9 mouse cellular contexts compared by ENCODE assay signal in genomic region chr5:31766841-31767542, GRCm38 (mm10).
DNase-seq lines count a peak whose midpoint lies in the region; ATAC-seq and TF ChIP-seq lines count a peak whose summit lies in the region.
"Had no signal": no experiment of that assay in that cellular context is flagged by ENCODE, and none has a peak within 500 bp of the region (broad histone marks: within the 10 kb centered on the region; RNA-seq: fewer than 3 reads in every experiment).

No protein-coding gene starts in this region.

- H3K36me3 ChIP-seq in forebrain, embryonic 10.5 days (replicated peaks): no peaks in the 10 kb centered on the region
- no peaks in the 10 kb centered on the region for H3K36me3 ChIP-seq in forebrain, postnatal 0 days (ENCODE audit: insufficient read depth)
- H3K36me3 ChIP-seq in lung, postnatal 0 days (ENCODE audit: insufficient read depth, low read length): no peaks in the 10 kb centered on the region
- no peaks in the 10 kb centered on the region for H3K36me3 ChIP-seq in liver, embryonic 11.5 days (ENCODE audit: control insufficient read depth, insufficient read depth, low read length)
- H3K36me3 ChIP-seq in stomach, embryonic 15.5 days: no peaks in the 10 kb centered on the region
- H3K36me3 ChIP-seq: midbrain, embryonic 13.5 days had no signal

- WGBS in forebrain, embryonic 10.5 days: 63% methylated on average over 4 of the region's 4 CpGs
- WGBS in forebrain, postnatal 0 days: 74% methylated on average over 4 of the region's 4 CpGs
- 31% methylated on average over 4 of the region's 4 CpGs for WGBS in lung, postnatal 0 days
- WGBS in liver, embryonic 11.5 days: 26% methylated on average over 4 of the region's 4 CpGs
- WGBS in stomach, embryonic 15.5 days: 61% methylated on average over 4 of the region's 4 CpGs

- H3K27me3 ChIP-seq in forebrain, embryonic 10.5 days (ENCODE audit: poor library complexity, severe bottlenecking): no peaks in the 10 kb centered on the region
- H3K27me3 ChIP-seq in forebrain, postnatal 0 days (ENCODE audit: insufficient read depth, low read length): no peaks in the 10 kb centered on the region
- H3K27me3 ChIP-seq in lung, postnatal 0 days (replicated peaks; ENCODE audit: insufficient read depth, low read length): no peaks in the 10 kb centered on the region
- H3K27me3 ChIP-seq in liver, embryonic 11.5 days (replicated peaks; ENCODE audit: control insufficient read depth, insufficient read depth, low read length): no peaks in the 10 kb centered on the region
- H3K27me3 ChIP-seq in stomach, embryonic 15.5 days (replicated peaks): no peaks in the 10 kb centered on the region
- H3K27me3 ChIP-seq: midbrain, embryonic 13.5 days had no signal

- TF ChIP-seq EP300 in lung, postnatal 0 days (IDR thresholded peaks at IDR 0.05): peak; percentile 75

- H3K4me2 ChIP-seq in forebrain, postnatal 0 days (ENCODE audit: low read depth): no peak overlapping the region
- H3K4me2 ChIP-seq in lung, postnatal 0 days (replicated peaks; ENCODE audit: low read depth, low read length): no peak overlapping the region
- H3K4me2 ChIP-seq in liver, embryonic 11.5 days: no peak overlapping the region
- no peak overlapping the region for H3K4me2 ChIP-seq in stomach, embryonic 15.5 days
- H3K4me2 ChIP-seq: midbrain, embryonic 13.5 days had no signal

- H3K9me3 ChIP-seq in forebrain, embryonic 10.5 days: no peaks in the 10 kb centered on the region
- no peaks in the 10 kb centered on the region for H3K9me3 ChIP-seq in forebrain, postnatal 0 days (ENCODE audit: low read length)
- H3K9me3 ChIP-seq in lung, postnatal 0 days (ENCODE audit: low read length): no peaks in the 10 kb centered on the region
- H3K9me3 ChIP-seq in liver, embryonic 11.5 days (ENCODE audit: control insufficient read depth, low read length): no peaks in the 10 kb centered on the region
- H3K9me3 ChIP-seq in stomach, embryonic 15.5 days: no peaks in the 10 kb centered on the region
- H3K9me3 ChIP-seq: midbrain, embryonic 13.5 days had no signal

- no peak for TF ChIP-seq CTCF in forebrain, postnatal 0 days (IDR thresholded peaks at IDR 0.05; ENCODE audit: low read depth)
- no peak for TF ChIP-seq CTCF in lung, postnatal 0 days (IDR thresholded peaks at IDR 0.05)

- no peak overlapping the region for H3K9ac ChIP-seq in forebrain, postnatal 0 days
- H3K9ac ChIP-seq in lung, postnatal 0 days (replicated peaks; ENCODE audit: low read depth): no peak overlapping the region
- no peak overlapping the region for H3K9ac ChIP-seq in liver, embryonic 11.5 days (ENCODE audit: low read depth, low read length)
- no peak overlapping the region for H3K9ac ChIP-seq in stomach, embryonic 15.5 days
- H3K9ac ChIP-seq: midbrain, embryonic 13.5 days had no signal

- 0 out of 2 replicates have a peak overlapping the region, but pooled peaks have one; percentile 3 for H3K27ac ChIP-seq in forebrain, embryonic 10.5 days
- no peak overlapping the region for H3K27ac ChIP-seq in forebrain, postnatal 0 days (ENCODE audit: low read depth, low read length)
- peak overlapping the region; percentile 43 for H3K27ac ChIP-seq in lung, postnatal 0 days (ENCODE audit: low read length)
- peak overlapping the region; percentile 68 for H3K27ac ChIP-seq in liver, embryonic 11.5 days (ENCODE audit: low read depth, low read length)
- H3K27ac ChIP-seq in stomach, embryonic 15.5 days: peak overlapping the region; percentile 18; the same call in 1 of the 2 replicates
- H3K27ac ChIP-seq: midbrain, embryonic 13.5 days had no signal

- DNase-seq in forebrain, embryonic 10.5 days (ENCODE audit: extremely low spot score, low spot score): no peak
- no peak for DNase-seq in forebrain, postnatal 0 days
- DNase-seq in lung, postnatal 0 days (ENCODE audit: low spot score): peak; percentile 46
- no peak for DNase-seq in lung, postnatal 10 days
- no peak for DNase-seq in liver, embryonic 11.5 days (ENCODE audit: low spot score)
- DNase-seq in adrenal gland, adult 8-10 months: no peak
- no peak for DNase-seq in Muller cell, postnatal 12 days (ENCODE audit: inconsistent ontology term)

- no peak overlapping the region for H3K4me3 ChIP-seq in forebrain, embryonic 10.5 days
- H3K4me3 ChIP-seq in forebrain, postnatal 0 days (ENCODE audit: low read depth, low read length): no peak overlapping the region
- H3K4me3 ChIP-seq in lung, postnatal 0 days (ENCODE audit: low read depth, low read length): no peak overlapping the region
- no peak overlapping the region for H3K4me3 ChIP-seq in liver, embryonic 11.5 days (ENCODE audit: low read depth, low read length)
- H3K4me3 ChIP-seq in stomach, embryonic 15.5 days (replicated peaks): no peak overlapping the region
- H3K4me3 ChIP-seq: midbrain, embryonic 13.5 days had no signal

- peaks cover 14% of the 10 kb centered on the region for H3K4me1 ChIP-seq in forebrain, embryonic 10.5 days
- no peaks in the 10 kb centered on the region for H3K4me1 ChIP-seq in forebrain, postnatal 0 days (ENCODE audit: insufficient read depth)
- no peaks in the 10 kb centered on the region for H3K4me1 ChIP-seq in lung, postnatal 0 days (ENCODE audit: insufficient read depth, low read depth, low read length)
- peaks cover 11% of the 10 kb centered on the region for H3K4me1 ChIP-seq in liver, embryonic 11.5 days (replicated peaks; ENCODE audit: control insufficient read depth, insufficient read depth, low read length)
- H3K4me1 ChIP-seq in stomach, embryonic 15.5 days: no peaks in the 10 kb centered on the region

- no peak for ATAC-seq in forebrain, postnatal 0 days
- peak; percentile 66 for ATAC-seq in lung, postnatal 0 days
- ATAC-seq in liver, embryonic 11.5 days (replicated peaks; ENCODE audit: low FRiP score): peak; percentile 66
- no peak for ATAC-seq in stomach, embryonic 15.5 days (ENCODE audit: insufficient read depth, low FRiP score, low read depth)
- ATAC-seq: midbrain, embryonic 13.5 days had no signal

Comparison
In these comparisons a context has a peak if more than half of its experiments do, and no peak if none do; other contexts are left out.
1. ATAC-seq: peak in lung, postnatal 0 days (single experiment) and liver, embryonic 11.5 days (single experiment); none in forebrain, postnatal 0 days (single experiment) and stomach, embryonic 15.5 days (single experiment).